Mouse (Mus musculus): ENCODE results near the gene Arhgap15. TPM values are rescaled to one million over a fixed set of nuclear protein-coding genes. Genes with fewer than 3 reads are reported as not detected.

Gene Arhgap15
- total and polyA plus RNA-seq, 3 experiments = 0.89 to 56.4 (median 39.8) TPM

DNA sequence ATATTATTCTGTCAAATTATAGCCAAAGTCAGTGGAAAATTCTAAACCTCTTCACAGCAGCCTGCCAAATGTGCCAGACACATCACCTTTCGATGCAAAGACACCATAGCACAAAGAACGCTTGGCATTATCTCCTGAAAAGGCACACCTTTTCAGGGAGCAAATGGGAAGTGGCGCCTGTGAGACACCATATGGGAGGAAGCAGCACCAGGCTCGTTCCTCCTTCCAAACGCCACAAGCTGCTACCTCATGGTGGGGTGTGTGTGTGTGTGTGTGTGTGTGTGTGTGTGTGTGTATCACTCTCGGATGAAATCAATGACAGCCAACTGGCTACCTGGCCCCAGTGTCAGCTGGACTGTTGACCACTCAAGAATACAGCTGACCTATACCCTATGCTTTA, 551.8 kb downstream of the Arhgap15 start:
- Histone ChIP-seq H3K36me3 (replicated peaks) (no peaks in the 10 kb centered on the region), H3K4me1 (ENCODE audit: insufficient read depth, low read depth, low read length) (no peaks in the 10 kb centered on the region), H3K27me3 (ENCODE audit: insufficient read depth, low read length) (no peaks in the 10 kb centered on the region), H3K9me3 (replicated peaks) (no peaks in the 10 kb centered on the region), H3K4me3 (ENCODE audit: low read depth, low read length) (no peak overlapping the region)
- DNase-seq (ENCODE audit: low spot score) (no peak), ATAC-seq (ENCODE audit: extremely low read depth, insufficient number of reproducible peaks, low FRiP score, poor library complexity, severe bottlenecking) (no peak)
- TF ChIP-seq GATA1 (IDR thresholded peaks at IDR 0.05; ENCODE audit: borderline replicate concordance, low read length) = no peak
- no peak for TF ChIP-seq TAL1 (conservative IDR thresholded peaks at IDR 0.05; ENCODE audit: low read depth, low read length)

DNA sequence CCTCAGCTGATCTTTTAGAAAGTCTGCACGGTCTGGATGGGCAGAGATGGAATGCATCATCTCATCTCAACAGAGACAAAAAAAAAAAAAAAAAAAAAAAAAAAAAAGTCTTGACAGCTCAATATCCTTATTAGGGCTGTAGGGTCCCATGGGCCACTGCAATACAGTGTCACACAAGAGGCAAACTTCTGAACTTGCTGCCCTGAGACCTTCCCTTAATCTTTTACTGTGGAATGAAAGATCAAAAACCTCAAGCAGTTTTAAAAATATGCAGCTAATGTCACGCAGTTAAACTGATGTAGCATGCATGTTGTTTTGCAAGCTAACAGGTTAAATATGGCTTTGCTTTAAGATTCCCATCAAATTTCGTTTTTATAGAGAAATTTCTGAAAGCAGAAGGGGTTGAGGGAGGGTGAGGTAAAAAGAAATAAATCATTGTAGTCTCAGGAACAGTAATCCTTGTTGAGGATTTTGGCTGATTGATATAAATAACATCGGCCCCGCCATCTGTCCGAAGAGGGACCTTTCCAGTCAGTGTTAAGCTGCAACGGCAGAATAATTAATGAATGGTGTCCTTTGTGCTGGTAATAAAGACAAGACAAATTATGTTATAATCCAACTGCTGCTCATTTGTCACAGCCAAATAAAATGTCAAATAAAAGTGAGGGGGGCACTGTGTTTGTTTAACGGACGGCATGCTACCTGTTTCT, 555.8 kb downstream of the Arhgap15 start:
- Histone ChIP-seq H3K36me3 (replicated peaks) (no peaks in the 10 kb centered on the region), H3K27me3 (ENCODE audit: insufficient read depth, low read length) (no peaks in the 10 kb centered on the region), H3K4me1 (ENCODE audit: insufficient read depth, low read depth, low read length) (no peaks in the 10 kb centered on the region), H3K4me3 (ENCODE audit: low read depth, low read length) (no peak overlapping the region), H3K9me3 (replicated peaks) (no peaks in the 10 kb centered on the region)
- TF ChIP-seq POLR2AphosphoS5 (IDR thresholded peaks at IDR 0.05; ENCODE audit: insufficient replicate concordance, low read depth, low read length) (no peak), GATA2 (IDR thresholded peaks at IDR 0.05; ENCODE audit: borderline replicate concordance, low read depth, low read length) (no peak), CTCF (IDR thresholded peaks at IDR 0.05; ENCODE audit: low read depth, low read length) (no peak)
- ATAC-seq (ENCODE audit: extremely low read depth, insufficient number of reproducible peaks, low FRiP score, poor library complexity, severe bottlenecking) = no peak
- no peak for DNase-seq (ENCODE audit: low spot score)

DNA sequence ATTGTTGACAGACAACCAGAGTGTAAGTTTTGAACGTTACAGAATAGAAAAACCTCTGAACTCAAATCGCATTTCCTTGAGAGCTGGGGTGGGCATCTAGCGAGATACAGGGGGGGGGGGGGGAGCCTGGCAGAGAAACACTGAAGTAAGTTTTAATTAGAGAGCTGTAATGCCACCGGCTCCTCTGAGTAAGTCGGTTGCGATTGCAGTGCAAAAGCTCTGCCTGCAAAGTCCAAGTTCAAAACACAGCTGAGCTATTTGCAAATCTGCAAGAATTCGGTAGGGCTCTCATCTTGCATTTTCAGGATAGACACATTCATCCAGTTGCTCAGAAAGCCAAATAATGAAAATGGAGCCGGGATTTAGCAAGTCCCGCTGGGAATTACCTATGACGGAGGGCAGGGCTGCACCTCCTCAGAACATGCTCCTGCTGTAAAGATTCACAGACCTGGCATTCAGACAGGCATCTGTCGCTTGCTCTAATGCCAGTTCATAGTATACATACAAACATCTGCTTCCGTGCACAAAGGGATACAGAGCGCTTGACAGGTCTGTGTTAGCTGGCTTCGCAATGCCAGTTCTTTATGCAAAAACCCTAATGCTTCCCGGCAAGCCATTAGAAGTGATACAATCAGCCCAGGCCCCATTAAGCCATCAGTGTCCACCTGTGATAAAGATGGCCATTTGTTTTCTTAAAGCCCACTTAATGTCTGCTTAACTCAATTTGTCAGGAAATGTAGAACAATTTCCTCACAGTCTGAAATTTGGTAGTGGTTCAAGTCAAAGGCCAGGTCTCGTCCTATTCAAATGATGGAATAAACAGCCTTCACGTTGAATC, 556.6 kb downstream of the Arhgap15 start:
- H3K4me1 ChIP-seq (ENCODE audit: insufficient read depth, low read depth, low read length) = no peaks in the 10 kb centered on the region
- DNase-seq (ENCODE audit: low spot score) (no peak), ATAC-seq (ENCODE audit: extremely low read depth, insufficient number of reproducible peaks, low FRiP score, poor library complexity, severe bottlenecking) (no peak)
- H3K36me3 ChIP-seq (replicated peaks) = no peaks in the 10 kb centered on the region
- no peak for TF ChIP-seq POLR2AphosphoS5 (IDR thresholded peaks at IDR 0.05; ENCODE audit: insufficient replicate concordance, low read depth, low read length)
- TF ChIP-seq GATA2 (IDR thresholded peaks at IDR 0.05; ENCODE audit: borderline replicate concordance, low read depth, low read length) = no peak
- TF ChIP-seq CTCF (IDR thresholded peaks at IDR 0.05; ENCODE audit: low read depth, low read length) = no peak
- no peak for TF ChIP-seq GATA1 (IDR thresholded peaks at IDR 0.05; ENCODE audit: borderline replicate concordance, low read length)
- no peak for TF ChIP-seq TAL1 (conservative IDR thresholded peaks at IDR 0.05; ENCODE audit: low read depth, low read length)
- H3K27me3 ChIP-seq (ENCODE audit: insufficient read depth, low read length) = no peaks in the 10 kb centered on the region
- H3K4me3 ChIP-seq (ENCODE audit: low read depth, low read length) = no peak overlapping the region
- no peaks in the 10 kb centered on the region for H3K9me3 ChIP-seq (replicated peaks)

DNA sequence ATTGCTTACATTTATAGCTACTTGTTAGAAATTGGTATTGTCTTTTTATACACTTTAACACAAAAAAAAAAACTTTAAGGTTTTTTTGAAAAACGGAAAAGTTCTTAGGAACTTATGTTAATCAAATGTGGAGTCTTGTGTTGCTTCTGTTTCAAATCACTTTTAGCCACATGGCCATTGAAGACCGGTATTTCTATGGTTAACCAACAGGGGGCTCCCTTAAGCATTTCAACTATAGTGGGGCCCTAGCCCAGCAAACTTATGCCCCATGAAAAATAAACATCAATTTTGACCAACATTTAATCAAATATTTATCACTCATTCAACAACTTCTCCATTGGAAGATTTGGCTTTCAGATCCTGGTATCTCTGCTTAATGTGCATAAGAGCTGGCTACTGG, 557.5 kb downstream of the Arhgap15 start:
- ATAC-seq (ENCODE audit: extremely low read depth, insufficient number of reproducible peaks, low FRiP score, poor library complexity, severe bottlenecking) (no peak), DNase-seq (ENCODE audit: low spot score) (no peak)
- H3K27me3 ChIP-seq (ENCODE audit: insufficient read depth, low read length) = no peaks in the 10 kb centered on the region
- H3K4me3 ChIP-seq (ENCODE audit: low read depth, low read length) = no peak overlapping the region
- H3K4me1 ChIP-seq (ENCODE audit: insufficient read depth, low read depth, low read length) = no peaks in the 10 kb centered on the region
- no peaks in the 10 kb centered on the region for H3K9me3 ChIP-seq (replicated peaks)
- no peaks in the 10 kb centered on the region for H3K36me3 ChIP-seq (replicated peaks)
- TF ChIP-seq GATA2 (IDR thresholded peaks at IDR 0.05; ENCODE audit: borderline replicate concordance, low read depth, low read length) (no peak), TAL1 (conservative IDR thresholded peaks at IDR 0.05; ENCODE audit: low read depth, low read length) (no peak), POLR2AphosphoS5 (IDR thresholded peaks at IDR 0.05; ENCODE audit: insufficient replicate concordance, low read depth, low read length) (no peak), GATA1 (IDR thresholded peaks at IDR 0.05; ENCODE audit: borderline replicate concordance, low read length) (no peak), CTCF (IDR thresholded peaks at IDR 0.05; ENCODE audit: low read depth, low read length) (no peak)

DNA sequence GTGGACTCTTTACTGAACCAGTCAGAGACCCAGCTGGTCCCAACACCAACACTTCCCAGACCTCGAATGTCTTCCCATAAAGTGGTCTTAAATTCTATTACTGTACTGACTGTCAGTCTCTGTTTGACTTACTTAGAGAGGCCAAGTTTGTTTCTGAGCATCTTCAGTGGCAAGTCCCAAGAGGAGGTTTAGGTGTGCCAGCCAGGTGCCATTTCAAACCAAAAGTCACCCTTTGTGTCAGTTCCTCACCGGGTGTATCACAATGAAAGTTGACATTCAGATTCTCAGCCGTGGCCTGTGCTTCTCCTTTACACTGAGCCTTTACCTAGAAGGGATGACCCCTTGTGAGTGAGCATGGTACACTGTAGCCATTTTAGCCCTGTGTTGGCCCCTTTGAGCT, 560.5 kb downstream of the Arhgap15 start:
- ATAC-seq (ENCODE audit: extremely low read depth, insufficient number of reproducible peaks, low FRiP score, poor library complexity, severe bottlenecking) (no peak), DNase-seq (ENCODE audit: low spot score) (no peak)
- Histone ChIP-seq H3K4me1 (ENCODE audit: insufficient read depth, low read depth, low read length) (peaks cover 5% of the 10 kb centered on the region), H3K36me3 (replicated peaks) (no peaks in the 10 kb centered on the region), H3K9me3 (replicated peaks) (no peaks in the 10 kb centered on the region), H3K4me3 (ENCODE audit: low read depth, low read length) (no peak overlapping the region), H3K27me3 (ENCODE audit: insufficient read depth, low read length) (no peaks in the 10 kb centered on the region)
- TF ChIP-seq POLR2AphosphoS5 (IDR thresholded peaks at IDR 0.05; ENCODE audit: insufficient replicate concordance, low read depth, low read length) = no peak
- no peak for TF ChIP-seq GATA1 (IDR thresholded peaks at IDR 0.05; ENCODE audit: borderline replicate concordance, low read length)
- no peak for TF ChIP-seq GATA2 (IDR thresholded peaks at IDR 0.05; ENCODE audit: borderline replicate concordance, low read depth, low read length)
- TF ChIP-seq TAL1 (conservative IDR thresholded peaks at IDR 0.05; ENCODE audit: low read depth, low read length) = no peak
- no peak for TF ChIP-seq CTCF (IDR thresholded peaks at IDR 0.05; ENCODE audit: low read depth, low read length)

DNA sequence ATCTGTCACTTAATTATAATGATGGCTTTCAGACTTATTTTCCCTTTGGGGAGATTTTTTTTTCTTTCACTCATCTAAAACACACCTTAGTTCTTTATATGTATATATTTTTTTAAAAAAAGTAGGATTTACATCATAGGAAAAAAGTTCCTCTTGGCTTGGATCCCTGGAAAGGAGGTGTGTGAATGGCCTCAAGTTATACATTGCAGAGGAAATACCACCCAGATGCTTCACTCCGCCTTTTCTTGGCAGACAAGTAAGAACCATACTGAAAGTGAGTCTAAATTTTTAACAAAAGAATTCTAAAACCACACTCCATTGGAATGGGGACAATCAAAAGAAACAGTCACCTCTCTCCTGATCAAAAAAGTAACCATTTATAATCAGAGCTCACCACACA, 560.9 kb downstream of the Arhgap15 start:
- Histone ChIP-seq H3K9me3 (replicated peaks) (no peaks in the 10 kb centered on the region), H3K27me3 (ENCODE audit: insufficient read depth, low read length) (no peaks in the 10 kb centered on the region), H3K36me3 (replicated peaks) (no peaks in the 10 kb centered on the region), H3K4me1 (ENCODE audit: insufficient read depth, low read depth, low read length) (peaks cover 5% of the 10 kb centered on the region), H3K4me3 (ENCODE audit: low read depth, low read length) (no peak overlapping the region)
- ATAC-seq (ENCODE audit: extremely low read depth, insufficient number of reproducible peaks, low FRiP score, poor library complexity, severe bottlenecking) = no peak
- DNase-seq (ENCODE audit: low spot score) = no peak
- no peak for TF ChIP-seq CTCF (IDR thresholded peaks at IDR 0.05; ENCODE audit: low read depth, low read length)
- TF ChIP-seq GATA1 (IDR thresholded peaks at IDR 0.05; ENCODE audit: borderline replicate concordance, low read length) = no peak
- TF ChIP-seq TAL1 (conservative IDR thresholded peaks at IDR 0.05; ENCODE audit: low read depth, low read length) = no peak
- TF ChIP-seq GATA2 (IDR thresholded peaks at IDR 0.05; ENCODE audit: borderline replicate concordance, low read depth, low read length) = no peak
- no peak for TF ChIP-seq POLR2AphosphoS5 (IDR thresholded peaks at IDR 0.05; ENCODE audit: insufficient replicate concordance, low read depth, low read length)

All from G1E (cell line).